Mouse (Mus musculus): Measurements from ENCODE around the gene Lrtm2. TPM values are rescaled to one million over a fixed set of nuclear protein-coding genes. Genes with fewer than 3 reads are reported as not detected.
"Not testable (repeated sequence)": the region's sequence is repeated elsewhere in the genome, so short reads cannot be mapped to it uniquely, and the experiment has no call there.

Gene Lrtm2
- polyA plus RNA-seq (2014; fragmentation: Nextera tagmentation; extraction: Ambion mirVana): 0.19 and 0.28 TPM in 2 replicates

DNA sequence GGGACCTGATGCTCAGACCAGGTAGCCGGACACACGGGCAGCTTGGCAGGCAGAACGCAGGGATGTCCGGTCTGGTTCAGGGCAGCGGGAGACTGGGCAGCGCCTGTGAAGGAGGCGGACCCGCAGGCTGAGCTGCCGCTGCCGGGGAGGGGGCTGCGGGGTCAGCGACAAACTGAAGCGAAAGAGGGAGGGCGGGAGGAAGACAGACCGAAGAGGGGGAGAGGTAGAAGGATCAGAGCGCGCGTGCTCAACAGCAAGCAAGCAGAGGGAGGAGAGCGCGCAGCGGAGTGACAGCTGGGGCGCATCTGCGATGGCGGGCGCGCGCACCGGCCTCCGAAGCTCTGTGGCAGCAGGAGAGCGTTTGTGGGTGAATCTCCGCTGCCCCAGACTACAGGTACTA, at the start of gene Lrtm2:
TSS of gene Lrtm2 (minus strand) at position 261 of the 400 bp plus-strand sequence.
- Histone ChIP-seq H3K9me3 (ENCODE audit: control insufficient read depth, low read length) (no peaks in the 10 kb centered on the region), H3K27ac (ENCODE audit: low read depth, low read length) (no peak within 1 kb of the TSS), H3K4me1 (ENCODE audit: control insufficient read depth, insufficient read depth, low read length) (peaks cover 4% of the 10 kb centered on the region; the same call in 1 of the 2 replicates), H3K4me3 (ENCODE audit: low read depth, low read length) (peak within 1 kb of the TSS; percentile 29), H3K36me3 (ENCODE audit: control insufficient read depth, insufficient read depth, low read length) (no peaks in the 10 kb centered on the region), H3K9ac (ENCODE audit: low read length) (no peak within 1 kb of the TSS), H3K27me3 (ENCODE audit: control insufficient read depth, insufficient read depth, low read length) (peaks cover 37% of the 10 kb centered on the region), H3K4me2 (ENCODE audit: low read depth) (peak within 1 kb of the TSS; percentile 64)
- ATAC-seq (ENCODE audit: insufficient read depth, low FRiP score, low TSS enrichment): no peak
- WGBS: 1% methylated on average over 29 of the region's 31 CpGs
- DNase-seq (ENCODE audit: low spot score): peak; percentile 60

DNA sequence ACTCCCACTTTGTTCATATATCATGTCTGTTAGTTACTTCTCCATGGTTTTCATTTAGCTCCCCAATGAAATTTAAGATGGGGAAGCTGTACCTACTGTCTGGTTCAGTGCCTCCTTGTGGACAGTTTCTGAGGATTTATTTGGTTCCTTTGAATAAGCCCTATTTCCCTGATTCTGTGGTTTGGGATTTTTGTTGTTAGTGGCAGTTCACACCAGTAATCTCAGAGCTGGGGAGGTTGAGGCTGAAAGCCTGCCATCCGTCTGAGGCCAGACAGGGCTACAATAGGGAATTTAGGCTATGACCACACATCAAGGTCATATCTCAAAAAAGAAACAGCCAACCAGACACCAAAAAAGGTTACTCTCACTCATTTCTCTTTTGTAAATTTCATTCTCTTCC, 48.1 kb upstream of the Lrtm2 start:
- no peaks in the 10 kb centered on the region for H3K9me3 ChIP-seq (ENCODE audit: control insufficient read depth, low read length)
- DNase-seq (ENCODE audit: low spot score) (no peak), ATAC-seq (ENCODE audit: insufficient read depth, low FRiP score, low TSS enrichment) (no peak)
- WGBS: 77% methylated on average over 1 of the region's 1 CpGs
- H3K4me1 ChIP-seq (ENCODE audit: control insufficient read depth, insufficient read depth, low read length): no peaks in the 10 kb centered on the region
- no peaks in the 10 kb centered on the region for H3K36me3 ChIP-seq (ENCODE audit: control insufficient read depth, insufficient read depth, low read length)
- no peak overlapping the region for H3K4me3 ChIP-seq (ENCODE audit: low read depth, low read length)
- no peaks in the 10 kb centered on the region for H3K27me3 ChIP-seq (ENCODE audit: control insufficient read depth, insufficient read depth, low read length)
- no peak overlapping the region for H3K27ac ChIP-seq (ENCODE audit: low read depth, low read length)
- no peak overlapping the region for H3K9ac ChIP-seq (ENCODE audit: low read length)
- H3K4me2 ChIP-seq (ENCODE audit: low read depth): no peak overlapping the region

GRCm38 (mm10) chr6:119377613-119378012, 47.0 kb upstream of the Lrtm2 start:
- Histone ChIP-seq H3K9me3 (ENCODE audit: control insufficient read depth, low read length) (no peaks in the 10 kb centered on the region), H3K27ac (ENCODE audit: low read depth, low read length) (no peak overlapping the region), H3K9ac (ENCODE audit: low read length) (no peak overlapping the region), H3K27me3 (ENCODE audit: control insufficient read depth, insufficient read depth, low read length) (no peaks in the 10 kb centered on the region), H3K4me2 (ENCODE audit: low read depth) (no peak overlapping the region), H3K4me3 (ENCODE audit: low read depth, low read length) (no peak overlapping the region), H3K36me3 (ENCODE audit: control insufficient read depth, insufficient read depth, low read length) (no peaks in the 10 kb centered on the region), H3K4me1 (ENCODE audit: control insufficient read depth, insufficient read depth, low read length) (no peaks in the 10 kb centered on the region)
- WGBS: 79% methylated on average over 2 of the region's 2 CpGs
- no peak for DNase-seq (ENCODE audit: low spot score)
- no peak for ATAC-seq (ENCODE audit: insufficient read depth, low FRiP score, low TSS enrichment)

DNA sequence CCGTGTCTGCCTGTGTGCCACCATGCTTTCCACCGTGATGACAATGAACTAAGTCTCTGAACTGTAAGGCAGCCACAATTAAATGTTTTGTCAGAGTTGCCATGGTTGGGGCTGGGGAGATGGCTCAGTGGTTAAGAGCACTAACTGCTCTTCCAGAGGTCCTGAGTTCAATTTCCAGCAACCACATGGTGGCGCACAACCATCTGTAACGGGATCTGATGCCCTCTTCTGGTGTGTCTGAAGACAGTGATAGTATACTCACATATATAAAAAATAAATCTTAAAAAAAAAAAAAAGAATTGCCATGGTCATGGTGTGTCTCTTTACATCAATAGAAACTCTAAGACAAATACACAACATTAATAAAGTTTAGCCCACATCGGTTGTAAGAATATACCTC, 44.5 kb upstream of the Lrtm2 start:
- 83% methylated on average over 5 of the region's 5 CpGs for WGBS
- Histone ChIP-seq H3K4me2 (ENCODE audit: low read depth) (no peak overlapping the region), H3K4me1 (ENCODE audit: control insufficient read depth, insufficient read depth, low read length) (no peaks in the 10 kb centered on the region), H3K4me3 (ENCODE audit: low read depth, low read length) (no peak overlapping the region), H3K27ac (ENCODE audit: low read depth, low read length) (no peak overlapping the region), H3K27me3 (ENCODE audit: control insufficient read depth, insufficient read depth, low read length) (no peaks in the 10 kb centered on the region), H3K9me3 (ENCODE audit: control insufficient read depth, low read length) (no peaks in the 10 kb centered on the region), H3K36me3 (ENCODE audit: control insufficient read depth, insufficient read depth, low read length) (no peaks in the 10 kb centered on the region), H3K9ac (ENCODE audit: low read length) (no peak overlapping the region)
- no peak for DNase-seq (ENCODE audit: low spot score)
- ATAC-seq (ENCODE audit: insufficient read depth, low FRiP score, low TSS enrichment): no peak

DNA sequence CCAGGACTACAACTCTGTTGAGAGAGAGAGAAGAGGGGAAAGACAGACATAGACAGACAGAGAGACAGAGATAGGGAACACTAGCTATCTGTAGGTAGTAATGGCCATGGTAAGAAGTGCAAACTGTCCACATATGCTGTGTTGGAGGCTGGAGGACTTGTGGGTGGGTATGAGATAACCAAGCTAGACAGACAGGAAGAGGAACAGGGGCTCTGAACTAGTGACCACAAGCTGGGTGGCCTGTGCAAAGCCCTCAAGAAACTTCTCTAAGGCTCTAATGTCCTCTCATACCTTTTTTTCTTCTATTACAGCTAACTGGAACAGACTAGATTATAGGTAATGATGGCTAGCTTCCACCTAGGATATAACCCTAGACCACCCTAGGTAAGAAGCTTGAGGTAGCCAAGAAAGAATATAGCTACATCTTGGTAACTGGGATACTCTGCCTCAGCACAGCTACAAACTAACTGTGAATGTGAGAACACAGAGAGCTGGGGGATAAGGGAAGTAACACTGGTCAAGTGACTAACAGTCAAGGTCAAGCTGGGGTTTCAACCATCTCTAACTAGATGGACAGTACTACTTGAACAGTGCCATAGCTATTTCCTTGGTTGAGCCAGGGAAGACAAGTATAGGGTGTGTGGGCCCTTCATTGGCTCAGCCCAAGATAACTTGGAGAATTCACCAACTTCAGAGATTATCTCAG, 42.6 kb upstream of the Lrtm2 start:
- ATAC-seq (ENCODE audit: insufficient read depth, low FRiP score, low TSS enrichment): no peak
- no peaks in the 10 kb centered on the region for H3K27me3 ChIP-seq (ENCODE audit: control insufficient read depth, insufficient read depth, low read length)

GRCm38 (mm10) chr6:119372237-119372636, 41.7 kb upstream of the Lrtm2 start:
- Histone ChIP-seq H3K4me2 (ENCODE audit: low read depth) (no peak overlapping the region), H3K9ac (ENCODE audit: low read length) (no peak overlapping the region), H3K36me3 (ENCODE audit: control insufficient read depth, insufficient read depth, low read length) (no peaks in the 10 kb centered on the region), H3K9me3 (ENCODE audit: control insufficient read depth, low read length) (no peaks in the 10 kb centered on the region), H3K27ac (ENCODE audit: low read depth, low read length) (no peak overlapping the region), H3K4me3 (ENCODE audit: low read depth, low read length) (no peak overlapping the region), H3K4me1 (ENCODE audit: control insufficient read depth, insufficient read depth, low read length) (no peaks in the 10 kb centered on the region), H3K27me3 (ENCODE audit: control insufficient read depth, insufficient read depth, low read length) (no peaks in the 10 kb centered on the region)
- 89% methylated on average over 5 of the region's 5 CpGs for WGBS
- ATAC-seq (ENCODE audit: insufficient read depth, low FRiP score, low TSS enrichment): no peak
- DNase-seq (ENCODE audit: low spot score): no peak

More for the DNA sequence above, 42.6 kb upstream of the Lrtm2 start:
- no peak overlapping the region for H3K4me2 ChIP-seq (ENCODE audit: low read depth)
- H3K4me3 ChIP-seq (ENCODE audit: low read depth, low read length): no peak overlapping the region
- no peak overlapping the region for H3K27ac ChIP-seq (ENCODE audit: low read depth, low read length)
- H3K4me1 ChIP-seq (ENCODE audit: control insufficient read depth, insufficient read depth, low read length): no peaks in the 10 kb centered on the region
- no peak for DNase-seq (ENCODE audit: low spot score)
- H3K9ac ChIP-seq (ENCODE audit: low read length): no peak overlapping the region
- no peaks in the 10 kb centered on the region for H3K36me3 ChIP-seq (ENCODE audit: control insufficient read depth, insufficient read depth, low read length)
- H3K9me3 ChIP-seq (ENCODE audit: control insufficient read depth, low read length): no peaks in the 10 kb centered on the region

GRCm38 (mm10) chr6:119371624-119372023, 41.1 kb upstream of the Lrtm2 start:
- Histone ChIP-seq H3K4me2 (ENCODE audit: low read depth) (no peak overlapping the region), H3K27ac (ENCODE audit: low read depth, low read length) (no peak overlapping the region), H3K36me3 (ENCODE audit: control insufficient read depth, insufficient read depth, low read length) (no peaks in the 10 kb centered on the region), H3K4me1 (ENCODE audit: control insufficient read depth, insufficient read depth, low read length) (no peaks in the 10 kb centered on the region), H3K9ac (ENCODE audit: low read length) (no peak overlapping the region), H3K27me3 (ENCODE audit: control insufficient read depth, insufficient read depth, low read length) (no peaks in the 10 kb centered on the region), H3K9me3 (ENCODE audit: control insufficient read depth, low read length) (no peaks in the 10 kb centered on the region), H3K4me3 (ENCODE audit: low read depth, low read length) (no peak overlapping the region)
- no peak for ATAC-seq (ENCODE audit: insufficient read depth, low FRiP score, low TSS enrichment)
- no peak for DNase-seq (ENCODE audit: low spot score)

GRCm38 (mm10) chr6:119367382-119367781, 36.8 kb upstream of the Lrtm2 start:
- 98% methylated on average over 2 of the region's 2 CpGs for WGBS
- ATAC-seq (ENCODE audit: insufficient read depth, low FRiP score, low TSS enrichment) (no peak), DNase-seq (ENCODE audit: low spot score) (no peak)
- no peak overlapping the region for H3K4me2 ChIP-seq (ENCODE audit: low read depth)
- no peaks in the 10 kb centered on the region for H3K9me3 ChIP-seq (ENCODE audit: control insufficient read depth, low read length)
- no peaks in the 10 kb centered on the region for H3K4me1 ChIP-seq (ENCODE audit: control insufficient read depth, insufficient read depth, low read length)
- no peak overlapping the region for H3K27ac ChIP-seq (ENCODE audit: low read depth, low read length)
- peaks cover 2% of the 10 kb centered on the region; the same call in 1 of the 2 replicates for H3K36me3 ChIP-seq (ENCODE audit: control insufficient read depth, insufficient read depth, low read length)
- H3K27me3 ChIP-seq (ENCODE audit: control insufficient read depth, insufficient read depth, low read length): no peaks in the 10 kb centered on the region
- H3K9ac ChIP-seq (ENCODE audit: low read length): no peak overlapping the region
- no peak overlapping the region for H3K4me3 ChIP-seq (ENCODE audit: low read depth, low read length)

DNA sequence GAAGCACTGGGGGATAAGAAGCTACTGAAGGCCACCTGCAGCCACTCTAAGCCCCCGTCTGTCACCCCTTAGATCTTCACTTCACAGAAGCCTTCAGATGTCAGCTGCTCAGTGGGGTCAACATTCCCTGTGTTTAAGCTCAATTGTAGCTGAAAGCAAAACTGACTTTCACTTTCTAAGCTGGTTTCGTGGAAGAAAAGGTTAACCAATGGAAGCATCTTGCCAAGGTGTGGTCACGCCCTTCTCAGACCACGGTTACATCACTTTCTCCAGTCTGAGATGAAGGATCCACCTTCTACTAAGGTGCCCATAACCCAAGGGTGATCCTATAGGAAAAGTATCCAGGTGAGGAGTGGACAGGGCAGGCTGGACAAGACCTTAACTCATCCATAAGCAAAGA, 36.2 kb upstream of the Lrtm2 start:
- H3K4me2 ChIP-seq (ENCODE audit: low read depth); H3K9ac ChIP-seq (ENCODE audit: low read length); H3K27ac ChIP-seq (ENCODE audit: low read depth, low read length); ATAC-seq (ENCODE audit: insufficient read depth, low FRiP score, low TSS enrichment); H3K27me3 ChIP-seq (ENCODE audit: control insufficient read depth, insufficient read depth, low read length); H3K9me3 ChIP-seq (ENCODE audit: control insufficient read depth, low read length); H3K4me1 ChIP-seq (ENCODE audit: control insufficient read depth, insufficient read depth, low read length); DNase-seq (ENCODE audit: low spot score); H3K36me3 ChIP-seq (ENCODE audit: control insufficient read depth, insufficient read depth, low read length); H3K4me3 ChIP-seq (ENCODE audit: low read depth, low read length): not testable (repeated sequence)
- 86% methylated on average over 3 of the region's 4 CpGs for WGBS

Measured in neural tube, embryonic 11.5 days (tissue).